Mouse (Mus musculus) heart, embryonic 14.5 days (tissue): ENCODE data around the gene Sdk1. TPM values are rescaled to one million over a fixed set of nuclear protein-coding genes. Genes with fewer than 3 reads are reported as not detected.

ENCODE experiments used
- ATAC-seq: fragments of 200-750 bp; cut with Nextera tagmentation; 2 replicates; pipeline ENCODE4 v1.8.0; 2017; ENCODE audit warnings: low read depth, moderate TSS enrichment; ENCODE audit not compliant: insufficient number of reproducible peaks, insufficient read depth, low FRiP score
- H3K27ac ChIP-seq, 2 experiments: fragments of 200-500 bp in 1 of 2; fragments of 300-500 bp in 1 of 2; sonication (generic) in 1 of 2; replicated peaks in 1 of 2; 2 replicates each; pipeline ENCODE4 v1.5.1; 2012 to 2014; ENCODE audit warnings: low read depth in 2 of 2, low read length in 2 of 2, control low read depth in 1 of 2, mild to moderate bottlenecking in 1 of 2, mixed read lengths in 1 of 2; ENCODE audit not compliant: control insufficient read depth in 1 of 2, insufficient read depth in 1 of 2
- H3K27me3 ChIP-seq: fragments of 300-500 bp; sonication (generic); 2 replicates; pipeline ENCODE4 v1.6.1; 2014; ENCODE audit warnings: mild to moderate bottlenecking, low read length, control low read depth; ENCODE audit not compliant: control insufficient read depth, insufficient read depth
- H3K36me3 ChIP-seq: fragments of 300-500 bp; sonication (generic); 2 replicates; pipeline ENCODE4 v1.6.1; 2014; ENCODE audit warnings: mild to moderate bottlenecking, control low read depth, low read length, mixed read lengths; ENCODE audit not compliant: control insufficient read depth, insufficient read depth
- H3K4me1 ChIP-seq, 2 experiments: fragments of 200-500 bp in 1 of 2; fragments of 300-500 bp in 1 of 2; sonication (generic) in 1 of 2; 2 replicates each; pipeline ENCODE4 v1.6.1; 2012 to 2014; ENCODE audit warnings: low read length in 2 of 2, control low read depth in 1 of 2, mixed read lengths in 1 of 2; ENCODE audit not compliant: control insufficient read depth in 2 of 2, insufficient read depth in 2 of 2
- H3K4me2 ChIP-seq: fragments of 300-500 bp; sonication (generic); 2 replicates; pipeline ENCODE4 v1.6.1; 2014; ENCODE audit warnings: mild to moderate bottlenecking, low read length
- H3K4me3 ChIP-seq, 2 experiments: fragments of 200-500 bp in 1 of 2; fragments of 300-500 bp in 1 of 2; sonication (generic) in 1 of 2; 2 replicates each; pipeline ENCODE4 v1.5.1; 2012 to 2014; ENCODE audit warnings: low read length in 2 of 2, mild to moderate bottlenecking in 2 of 2, control low read depth in 1 of 2, low read depth in 1 of 2, moderate library complexity in 1 of 2; ENCODE audit not compliant: control insufficient read depth in 1 of 2, insufficient read depth in 1 of 2
- H3K9ac ChIP-seq: fragments of 300-500 bp; sonication (generic); 2 replicates; pipeline ENCODE4 v1.6.1; 2014; ENCODE audit warnings: mild to moderate bottlenecking, low read length
- H3K9me3 ChIP-seq: fragments of 300-500 bp; sonication (generic); 2 replicates; pipeline ENCODE4 v1.6.1; 2016; ENCODE audit warnings: low read length, control low read depth; ENCODE audit not compliant: control insufficient read depth
- WGBS: fragments of 180-500 bp; shearing (Covaris S2); extraction: QIAGEN DNeasy Blood & Tissue Kit; methylation state at CpG from one replicate; pipeline ENCODE4 v1.1.7; 2014; 5-methylcytosine and 5-hydroxymethylcytosine counted together
- polyA plus RNA-seq: library from polyadenylated mRNA; unstranded; fragments of >200 nt; fragmentation: Nextera tagmentation; extraction: Ambion mirVana; gene quantifications from 2 replicates; pipeline ENCODE4 v1.2.1, GENCODE M21; 2014

Gene Sdk1
- polyA plus RNA-seq, 1 experiment from 2014 or later = 2.5 TPM

DNA sequence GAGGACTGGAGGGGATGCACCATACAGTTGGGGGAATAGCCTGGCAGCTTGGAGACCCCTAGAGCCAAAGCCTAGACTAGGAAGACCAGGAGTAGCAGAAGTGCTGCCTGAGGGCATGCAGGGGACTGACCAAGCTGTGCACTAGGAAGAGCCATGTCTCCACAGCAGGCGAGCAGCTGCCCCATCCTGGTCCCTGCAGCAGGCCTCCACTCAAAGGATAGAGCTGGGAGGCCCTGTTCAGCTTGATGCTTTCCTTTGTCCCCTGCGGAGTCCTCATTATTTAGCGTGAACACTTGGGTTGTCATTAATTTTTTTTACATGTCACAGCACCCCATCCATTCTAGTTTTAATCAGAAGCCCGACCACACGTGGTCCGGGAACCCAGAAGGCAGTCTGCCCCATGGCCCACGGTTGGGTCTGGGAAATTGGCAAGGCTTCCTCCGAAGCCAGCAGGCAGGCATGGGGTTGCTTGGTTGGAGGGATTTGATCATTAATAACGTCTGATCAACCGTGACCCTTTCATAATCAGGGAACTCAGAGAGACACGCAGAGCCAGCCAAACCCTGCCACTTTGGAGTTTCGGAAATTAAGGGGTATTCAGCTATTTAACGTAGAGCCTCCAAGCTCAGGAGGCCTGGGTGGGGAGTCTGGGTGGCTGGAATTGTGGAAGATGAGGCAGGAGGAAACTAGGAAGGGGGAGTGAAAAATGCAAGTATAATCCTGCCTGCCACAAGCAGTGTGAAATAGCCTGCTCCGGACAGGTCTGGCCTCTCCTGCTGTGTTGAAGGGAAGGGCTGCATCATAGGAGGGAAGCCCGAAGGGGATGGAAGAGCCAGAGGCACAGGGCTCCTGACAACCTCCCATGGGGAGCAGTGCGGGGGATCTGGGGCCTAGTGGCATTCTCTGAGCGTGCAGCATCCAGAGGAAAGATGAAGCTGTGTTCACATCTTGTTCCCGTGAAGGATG, 872.2 kb downstream of the Sdk1 start:
- no peak overlapping the region for H3K4me2 ChIP-seq
- no peaks in the 10 kb centered on the region for H3K4me1 ChIP-seq
- no peak overlapping the region for H3K27ac ChIP-seq
- no peak for ATAC-seq
- H3K36me3 ChIP-seq = no peaks in the 10 kb centered on the region
- H3K9ac ChIP-seq = no peak overlapping the region
- no peak overlapping the region for H3K4me3 ChIP-seq
- no peaks in the 10 kb centered on the region for H3K27me3 ChIP-seq
- no peaks in the 10 kb centered on the region for H3K9me3 ChIP-seq
- WGBS = 57% methylated on average over 18 of the region's 18 CpGs

DNA sequence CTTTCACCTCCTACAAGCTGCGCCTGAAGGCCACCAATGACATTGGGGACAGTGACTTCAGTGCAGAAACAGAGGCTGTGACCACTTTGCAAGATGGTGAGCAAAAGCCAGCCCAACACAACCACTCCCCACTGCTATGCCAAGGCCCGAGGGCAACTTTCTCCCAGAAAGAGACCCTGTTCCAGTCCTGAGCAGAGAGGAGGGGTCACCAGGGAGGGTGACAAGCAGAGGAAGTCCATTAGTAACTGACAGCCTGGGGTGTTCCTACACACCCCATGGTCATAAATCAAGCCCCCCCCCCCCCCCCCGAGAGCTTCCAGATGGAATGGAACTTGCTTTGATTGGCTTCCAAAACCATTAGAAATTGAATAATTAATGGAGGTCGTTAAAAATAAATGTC, 886.5 kb downstream of the Sdk1 start:
- H3K4me2 ChIP-seq = no peak overlapping the region
- no peak overlapping the region for H3K4me3 ChIP-seq
- H3K27me3 ChIP-seq = no peaks in the 10 kb centered on the region
- H3K9ac ChIP-seq = no peak overlapping the region
- no peak for ATAC-seq
- no peaks in the 10 kb centered on the region for H3K36me3 ChIP-seq
- no peaks in the 10 kb centered on the region for H3K4me1 ChIP-seq
- H3K9me3 ChIP-seq = no peaks in the 10 kb centered on the region
- H3K27ac ChIP-seq = no peak overlapping the region
- WGBS = 73% methylated on average over 4 of the region's 4 CpGs

DNA sequence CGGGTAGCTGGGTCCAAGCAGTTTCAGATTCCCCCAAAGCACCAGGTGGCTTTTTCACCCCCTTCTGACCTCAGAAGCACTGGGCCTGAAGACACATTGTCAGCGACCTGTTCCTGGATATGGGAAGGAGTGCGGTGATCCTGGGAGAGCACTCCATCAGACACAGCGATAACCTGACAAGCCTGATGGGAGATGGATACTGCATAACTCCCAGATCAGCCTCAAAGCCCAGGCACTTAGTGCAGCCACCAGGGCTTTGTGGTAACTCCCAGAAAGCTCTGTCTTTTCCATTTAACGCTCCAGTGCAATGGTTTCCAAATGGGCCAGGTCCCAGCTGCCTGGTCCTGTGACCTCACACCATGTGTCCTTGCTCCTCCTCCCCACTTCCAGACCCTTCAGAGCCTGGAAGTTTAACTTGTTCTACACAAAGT, 886.9 kb downstream of the Sdk1 start:
- Histone ChIP-seq H3K4me3 (no peak overlapping the region), H3K36me3 (no peaks in the 10 kb centered on the region), H3K9me3 (no peaks in the 10 kb centered on the region), H3K4me1 (no peaks in the 10 kb centered on the region), H3K27me3 (no peaks in the 10 kb centered on the region), H3K4me2 (no peak overlapping the region), H3K9ac (no peak overlapping the region), H3K27ac (no peak overlapping the region)
- WGBS = 53% methylated on average over 5 of the region's 5 CpGs
- no peak for ATAC-seq

DNA sequence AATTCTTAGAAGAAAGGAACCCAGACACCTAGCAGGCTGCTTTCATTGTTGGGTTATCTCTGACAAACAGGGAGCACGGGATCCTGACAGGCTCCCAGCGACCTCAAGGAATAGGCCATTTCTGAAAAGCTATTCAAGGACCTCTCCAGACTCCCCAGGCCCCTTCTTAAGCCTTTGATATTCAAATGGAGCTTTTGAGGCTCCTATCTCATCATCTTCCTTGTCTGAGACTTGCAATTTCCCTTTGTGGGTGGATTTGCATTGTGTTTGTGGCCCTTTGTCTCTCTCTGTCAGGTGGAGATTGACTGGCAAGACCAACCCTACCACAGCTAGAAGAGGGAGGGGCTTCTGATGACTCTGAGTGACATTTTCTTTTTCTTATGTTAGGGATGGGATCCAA, 888.7 kb downstream of the Sdk1 start:
- H3K9me3 ChIP-seq = no peaks in the 10 kb centered on the region
- H3K27ac ChIP-seq = no peak overlapping the region
- no peak for ATAC-seq
- H3K9ac ChIP-seq = no peak overlapping the region
- H3K4me3 ChIP-seq = no peak overlapping the region
- H3K27me3 ChIP-seq = no peaks in the 10 kb centered on the region
- 18% methylated on average over 2 of the region's 2 CpGs for WGBS
- H3K4me2 ChIP-seq = no peak overlapping the region
- no peaks in the 10 kb centered on the region for H3K4me1 ChIP-seq
- H3K36me3 ChIP-seq = no peaks in the 10 kb centered on the region

DNA sequence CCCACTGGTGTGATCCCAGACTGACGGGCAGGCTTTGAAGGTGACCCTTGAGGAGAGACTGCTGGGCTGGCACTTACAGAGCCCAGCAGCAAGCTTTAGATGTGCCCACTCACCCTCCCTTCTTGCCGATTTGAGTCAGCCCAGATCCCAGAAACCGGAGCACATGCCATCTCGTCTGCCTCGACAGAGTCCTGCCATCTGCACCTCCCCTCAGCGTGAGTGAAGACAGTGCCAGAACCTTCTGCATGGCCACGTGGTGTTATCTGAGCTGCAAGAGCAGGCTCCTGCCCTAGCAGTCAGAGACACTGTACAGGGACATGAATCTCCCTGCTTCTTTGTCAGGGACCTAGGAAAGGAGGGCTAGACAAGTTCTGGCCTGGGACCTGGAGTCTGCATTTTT, 898.7 kb downstream of the Sdk1 start:
- ATAC-seq = peak; percentile 45; the same call in 1 of the 2 replicates
- Histone ChIP-seq H3K9ac (no peak overlapping the region), H3K27ac (0 out of 4 replicates have a peak overlapping the region, but pooled peaks of 1 of the 2 experiments have one; percentile 9), H3K4me3 (no peak overlapping the region), H3K9me3 (no peaks in the 10 kb centered on the region), H3K4me1 (peaks cover 7 to 16% of the 10 kb centered on the region in 2 experiments), H3K27me3 (no peaks in the 10 kb centered on the region), H3K4me2 (no peak overlapping the region), H3K36me3 (no peaks in the 10 kb centered on the region)
- WGBS = 23% methylated on average over 7 of the region's 7 CpGs

DNA sequence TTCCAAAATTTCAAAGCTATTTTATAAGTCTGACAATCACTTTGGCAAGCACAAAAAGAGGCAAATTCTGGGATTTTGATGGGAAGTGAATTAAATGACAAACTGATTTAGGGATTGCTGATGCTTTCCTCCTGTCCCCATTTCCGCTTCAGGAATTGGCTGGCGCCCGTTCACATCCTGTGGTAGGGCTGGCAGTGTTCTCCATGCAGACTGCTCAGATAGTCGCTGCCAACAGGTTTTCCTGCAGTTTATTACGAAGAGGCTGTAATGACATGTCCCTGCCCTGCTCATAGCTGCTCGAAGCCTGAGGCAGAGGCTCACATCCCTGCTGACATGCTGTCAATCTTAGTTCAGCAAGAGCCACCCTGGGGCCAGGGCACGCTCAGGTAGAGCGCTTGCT, 908.3 kb downstream of the Sdk1 start:
- H3K27ac ChIP-seq = no peak overlapping the region
- ATAC-seq = no peak
- H3K4me2 ChIP-seq = no peak overlapping the region
- no peaks in the 10 kb centered on the region for H3K36me3 ChIP-seq
- WGBS = 81% methylated on average over 8 of the region's 8 CpGs
- H3K4me1 ChIP-seq = no peaks in the 10 kb centered on the region
- no peak overlapping the region for H3K4me3 ChIP-seq
- no peaks in the 10 kb centered on the region for H3K27me3 ChIP-seq
- H3K9ac ChIP-seq = no peak overlapping the region
- H3K9me3 ChIP-seq = 0 out of 2 replicates have a peak, but pooled peaks cover 5% of the 10 kb centered on the region

DNA sequence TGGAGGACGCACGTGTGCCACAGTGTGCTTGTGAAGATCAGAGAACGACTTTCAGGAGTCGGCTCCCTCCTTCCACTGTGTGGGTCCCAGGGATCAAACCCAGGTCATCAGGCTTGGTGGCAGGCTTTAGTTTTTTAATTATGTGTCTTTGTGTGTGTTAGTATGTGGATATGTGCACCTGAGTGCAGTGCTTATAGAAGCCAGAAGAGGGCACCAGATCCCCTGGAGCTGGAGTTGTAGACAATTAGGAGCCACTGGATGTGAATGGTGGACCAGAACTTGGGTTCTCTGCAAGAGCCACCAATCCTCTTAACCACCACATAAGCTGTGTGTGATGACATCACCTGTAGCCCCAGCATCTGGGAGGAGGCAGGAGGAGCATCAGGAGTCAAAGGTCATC, 909.5 kb downstream of the Sdk1 start:
- ATAC-seq = no peak
- H3K27me3 ChIP-seq = no peaks in the 10 kb centered on the region
- 95% methylated on average over 4 of the region's 4 CpGs for WGBS

More for the DNA sequence above, 909.5 kb downstream of the Sdk1 start:
- H3K4me3 ChIP-seq = no peak overlapping the region
- H3K4me1 ChIP-seq = no peaks in the 10 kb centered on the region
- no peak overlapping the region for H3K9ac ChIP-seq
- no peak overlapping the region for H3K27ac ChIP-seq
- H3K9me3 ChIP-seq = 0 out of 2 replicates have a peak, but pooled peaks cover 5% of the 10 kb centered on the region
- no peaks in the 10 kb centered on the region for H3K36me3 ChIP-seq
- H3K4me2 ChIP-seq = no peak overlapping the region
